Mouse (Mus musculus): Measurements from ENCODE around the gene Ano2.

Gene Ano2

GRCm38 (mm10) chr6:125690057-125690703 is at the start of gene Ano2:
Ano2 (plus strand) TSS chr6:125690419.
- peak; percentile 5 for DNase-seq (ENCODE audit: low read depth, low spot score)

GRCm38 (mm10) chr6:125640486-125640885 is 49.7 kb upstream of the Ano2 start:
- DNase-seq (ENCODE audit: low read depth, low spot score): no peak

GRCm38 (mm10) chr6:125641146-125641545 is 49.1 kb upstream of the Ano2 start:
- peak; percentile 83 for DNase-seq (ENCODE audit: low read depth, low spot score)

GRCm38 (mm10) chr6:125648964-125649363 is 41.3 kb upstream of the Ano2 start:
- no peak for DNase-seq (ENCODE audit: low read depth, low spot score)

GRCm38 (mm10) chr6:125651335-125651734 is 38.9 kb upstream of the Ano2 start:
- DNase-seq (ENCODE audit: low read depth, low spot score): no peak

GRCm38 (mm10) chr6:125653416-125653815 is 36.8 kb upstream of the Ano2 start:
- no peak for DNase-seq (ENCODE audit: low read depth, low spot score)

GRCm38 (mm10) chr6:125656921-125657320 is 33.3 kb upstream of the Ano2 start:
- peak; percentile 45 for DNase-seq (ENCODE audit: low read depth, low spot score)

- DNase-seq (ENCODE audit: low read depth, low spot score): no peak
Observed at GRCm38 (mm10) chr6:125657966-125658365, 32.3 kb upstream of the Ano2 start.

- peak; percentile 71 for DNase-seq (ENCODE audit: low read depth, low spot score)
Observed at GRCm38 (mm10) chr6:125661106-125661877, 28.9 kb upstream of the Ano2 start.

- no peak for DNase-seq (ENCODE audit: low read depth, low spot score)
Observed at GRCm38 (mm10) chr6:125663906-125664305, 26.3 kb upstream of the Ano2 start.

- DNase-seq (ENCODE audit: low read depth, low spot score): no peak
Observed at GRCm38 (mm10) chr6:125671835-125672234, 18.4 kb upstream of the Ano2 start.

GRCm38 (mm10) chr6:125678492-125678891 is 11.7 kb upstream of the Ano2 start:
- DNase-seq (ENCODE audit: low read depth, low spot score): no peak

GRCm38 (mm10) chr6:125680613-125681012 is 9.6 kb upstream of the Ano2 start:
- no peak for DNase-seq (ENCODE audit: low read depth, low spot score)

GRCm38 (mm10) chr6:125685420-125685819 is 4.8 kb upstream of the Ano2 start:
- no peak for DNase-seq (ENCODE audit: low read depth, low spot score)

- DNase-seq (ENCODE audit: low read depth, low spot score): no peak
Observed at GRCm38 (mm10) chr6:125687986-125688385, 2.2 kb upstream of the Ano2 start.

GRCm38 (mm10) chr6:125701146-125701545 is 10.9 kb downstream of the Ano2 start:
- no peak for DNase-seq (ENCODE audit: low read depth, low spot score)

GRCm38 (mm10) chr6:125711261-125711660 is 21.0 kb downstream of the Ano2 start:
- peak; percentile 69 for DNase-seq (ENCODE audit: low read depth, low spot score)

GRCm38 (mm10) chr6:125726408-125726807 is 36.2 kb downstream of the Ano2 start:
- DNase-seq (ENCODE audit: low read depth, low spot score): no peak

GRCm38 (mm10) chr6:125727484-125727911 is 37.3 kb downstream of the Ano2 start:
- DNase-seq (ENCODE audit: low read depth, low spot score): no peak

- no peak for DNase-seq (ENCODE audit: low read depth, low spot score)
Observed at GRCm38 (mm10) chr6:125729471-125729870, 39.3 kb downstream of the Ano2 start.

- no peak for DNase-seq (ENCODE audit: low read depth, low spot score)
Observed at GRCm38 (mm10) chr6:125729986-125730535, 39.8 kb downstream of the Ano2 start.

GRCm38 (mm10) chr6:125737511-125738285 is 47.5 kb downstream of the Ano2 start:
- peak; percentile 19 for DNase-seq (ENCODE audit: low read depth, low spot score)

Measured in brain, adult 2 months (tissue).